Mouse (Mus musculus): Measurements from ENCODE around the gene Tspan12.

DNA sequence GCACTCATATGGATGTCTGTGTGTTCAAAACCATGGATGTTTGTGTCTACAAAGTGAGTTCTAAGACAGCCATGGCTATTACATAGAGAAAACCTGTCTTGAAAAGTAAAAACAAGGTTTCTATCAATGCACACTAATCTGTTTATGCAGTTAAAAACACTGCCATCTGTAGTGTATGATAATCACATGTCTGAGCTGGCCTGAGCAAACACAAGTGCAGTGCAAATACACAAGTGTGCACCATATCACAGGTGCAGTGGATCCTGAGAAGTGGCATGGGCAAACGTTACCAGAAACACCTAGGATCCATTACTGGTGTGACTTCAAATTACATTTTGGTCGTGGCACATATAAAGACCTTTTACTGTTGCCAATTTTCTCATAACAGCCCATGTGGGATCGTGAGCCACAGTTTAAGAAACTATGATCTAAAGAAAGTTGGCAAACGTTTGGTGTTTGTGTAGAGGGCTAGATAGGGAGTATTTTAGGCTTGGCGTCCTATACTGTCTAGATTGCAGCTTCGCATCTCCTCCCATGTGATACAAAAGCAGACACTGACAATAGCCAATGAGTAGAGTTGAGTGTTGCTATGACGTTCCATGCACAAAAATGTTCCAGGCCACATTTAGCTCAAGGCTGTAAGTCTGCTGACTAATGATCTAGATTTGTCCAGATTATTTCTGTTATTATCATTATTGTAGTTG lies 78.0 kb downstream of the Tspan12 start:
- TF ChIP-seq POLR2A (IDR thresholded peaks at IDR 0.05; ENCODE audit: borderline replicate concordance, extremely low read depth, low read depth, low read length) (no peak), CTCF (IDR thresholded peaks at IDR 0.05; ENCODE audit: insufficient read depth, low read length) (no peak)

All from lung, adult 2 months (tissue).